Mouse (Mus musculus) thymus, postnatal 0 days (tissue): ENCODE measurements around the gene Wdr34. TPM values are rescaled to one million over a fixed set of nuclear protein-coding genes. Genes with fewer than 3 reads are reported as not detected.

Source experiments
- DNase-seq: peaks from one replicate; pipeline ENCODE4 v3.0.0-alpha.2; 2015; ENCODE audit warnings: low spot score
- polyA plus RNA-seq: library from polyadenylated mRNA; unstranded; fragments of >200 nt; fragmentation: Nextera tagmentation; extraction: Ambion mirVana; gene quantifications from 2 replicates; pipeline ENCODE4 v1.2.1, GENCODE M21; 2015

Wdr34 gene
- polyA plus RNA-seq: 13.6 and 15.4 TPM in 2 replicates

DNA sequence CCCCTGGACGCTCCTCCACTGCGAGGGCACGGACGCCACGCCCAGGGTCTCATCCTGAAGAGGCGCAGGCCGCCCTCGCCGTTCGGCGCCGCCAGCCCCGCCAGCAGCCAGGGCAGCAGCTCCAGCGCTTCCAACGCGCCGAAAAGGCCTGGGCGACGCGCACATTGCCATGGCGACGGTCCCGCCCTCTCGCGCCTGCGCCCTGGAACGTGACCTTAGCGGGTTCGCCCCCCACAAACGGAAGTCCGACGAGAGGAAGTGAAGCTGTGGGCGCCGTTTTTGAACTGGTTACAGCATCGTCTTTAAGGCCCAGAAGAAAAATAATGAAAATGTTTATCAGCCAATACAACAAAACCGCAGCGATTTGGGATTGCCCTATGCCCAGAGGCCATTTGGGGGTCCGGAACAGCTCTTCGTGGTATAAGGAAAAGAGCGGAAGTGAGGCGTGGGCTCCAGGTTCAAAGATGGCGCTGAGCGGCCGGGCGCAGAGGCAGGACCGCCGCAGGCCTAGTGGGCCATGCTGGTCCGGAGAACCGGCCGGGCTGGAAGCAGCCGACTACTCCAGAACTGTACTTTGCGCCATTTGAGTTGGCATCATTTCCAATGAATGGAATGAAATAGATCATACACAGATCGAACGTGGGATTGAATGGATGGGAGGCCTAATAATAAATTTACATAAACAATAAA, at the start of gene Wdr34:
Gene Wdr34, minus strand, starts transcription at position 183 of the 690 bp plus-strand sequence.
- DNase-seq: peak; percentile 97

DNA sequence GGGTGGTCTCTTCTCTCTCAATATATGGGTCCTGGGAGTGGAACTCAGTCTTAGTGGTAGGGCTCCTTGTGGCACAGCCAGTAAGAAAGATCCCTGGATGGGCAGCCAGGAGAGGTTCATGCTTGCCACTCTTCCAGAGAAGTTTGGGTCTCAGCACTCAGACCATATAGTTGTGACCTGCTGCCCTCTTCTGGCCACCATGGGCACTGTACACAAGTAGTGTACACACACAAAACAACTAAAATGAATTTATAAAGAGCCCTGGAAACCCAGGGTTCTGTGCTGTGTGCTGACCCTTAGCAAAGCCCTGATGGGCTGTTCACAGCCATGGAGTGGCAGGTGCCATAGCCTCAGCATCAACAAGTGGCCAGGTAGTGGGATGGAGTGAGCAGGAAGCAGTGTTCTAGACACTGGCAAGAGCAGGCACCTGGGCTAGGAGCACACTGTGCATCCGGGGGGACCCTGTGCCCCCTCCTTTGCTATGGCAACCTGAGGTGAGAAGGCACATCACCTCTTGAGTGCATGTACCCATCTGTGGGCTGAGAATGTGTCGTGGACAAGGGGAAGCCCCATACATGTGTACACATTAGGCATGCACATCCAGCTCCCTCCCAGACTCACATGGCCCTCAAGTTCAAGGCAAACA, 47.3 kb upstream of the Wdr34 start:
- DNase-seq: peak; percentile 58

DNA sequence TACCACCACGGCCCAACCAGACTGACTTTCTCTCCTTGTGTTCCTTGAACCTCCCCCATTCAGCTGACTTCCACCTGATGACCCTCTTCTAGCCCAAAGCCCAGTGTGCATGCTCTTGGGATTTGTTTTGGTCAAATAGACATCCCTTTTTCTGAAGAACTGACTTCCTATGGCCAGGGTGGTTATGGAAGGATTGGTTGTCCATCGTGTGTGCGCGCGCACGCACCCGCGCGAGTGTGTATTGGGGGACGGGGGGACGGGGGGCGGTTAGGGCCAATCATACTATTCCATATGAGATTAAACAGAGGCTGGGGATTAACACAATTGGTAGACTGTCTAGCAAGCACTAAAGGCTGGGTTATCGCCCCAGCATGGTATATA, 45.5 kb upstream of the Wdr34 start:
- DNase-seq: no peak

DNA sequence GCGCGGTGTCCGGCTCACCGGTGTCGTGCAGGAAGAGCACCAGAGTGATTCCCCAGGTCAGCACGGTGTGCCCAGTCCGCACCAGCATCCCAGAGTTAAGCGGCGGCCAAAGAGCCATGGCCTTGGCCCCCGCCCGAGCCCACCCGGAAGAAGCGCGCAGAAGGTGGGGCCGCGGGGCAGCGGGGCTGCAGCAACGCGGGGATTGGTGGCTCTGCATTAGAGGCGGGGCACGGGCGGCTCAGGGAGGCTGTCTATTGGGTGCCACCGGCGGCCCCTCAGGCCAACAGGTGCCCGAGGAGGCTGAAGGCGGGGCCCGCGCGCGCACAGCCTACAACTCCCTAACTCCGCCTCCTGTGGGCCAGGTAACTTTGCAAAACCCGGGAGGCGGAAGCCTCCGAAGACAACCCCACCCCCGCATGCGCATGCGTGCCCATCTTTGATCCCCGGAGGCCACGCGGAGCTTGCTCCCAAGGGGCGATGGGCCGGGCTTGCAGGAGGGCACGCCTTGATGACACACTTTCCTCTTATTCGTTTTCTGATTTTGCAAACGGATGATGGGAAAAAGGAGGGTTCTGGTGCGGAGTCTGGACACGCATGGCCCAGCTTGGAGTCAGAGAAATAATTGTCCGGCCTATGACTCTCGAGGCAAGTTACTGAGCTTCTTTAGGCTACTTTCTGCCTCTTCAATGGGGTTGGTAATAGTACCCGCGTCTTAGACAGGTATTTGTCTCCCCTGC, 45.0 kb upstream of the Wdr34 start, which contains the start of gene Zdhhc12:
Gene Zdhhc12, minus strand, starts transcription at position 178 of the 737 bp plus-strand sequence.
- peak; percentile 100 for DNase-seq

DNA sequence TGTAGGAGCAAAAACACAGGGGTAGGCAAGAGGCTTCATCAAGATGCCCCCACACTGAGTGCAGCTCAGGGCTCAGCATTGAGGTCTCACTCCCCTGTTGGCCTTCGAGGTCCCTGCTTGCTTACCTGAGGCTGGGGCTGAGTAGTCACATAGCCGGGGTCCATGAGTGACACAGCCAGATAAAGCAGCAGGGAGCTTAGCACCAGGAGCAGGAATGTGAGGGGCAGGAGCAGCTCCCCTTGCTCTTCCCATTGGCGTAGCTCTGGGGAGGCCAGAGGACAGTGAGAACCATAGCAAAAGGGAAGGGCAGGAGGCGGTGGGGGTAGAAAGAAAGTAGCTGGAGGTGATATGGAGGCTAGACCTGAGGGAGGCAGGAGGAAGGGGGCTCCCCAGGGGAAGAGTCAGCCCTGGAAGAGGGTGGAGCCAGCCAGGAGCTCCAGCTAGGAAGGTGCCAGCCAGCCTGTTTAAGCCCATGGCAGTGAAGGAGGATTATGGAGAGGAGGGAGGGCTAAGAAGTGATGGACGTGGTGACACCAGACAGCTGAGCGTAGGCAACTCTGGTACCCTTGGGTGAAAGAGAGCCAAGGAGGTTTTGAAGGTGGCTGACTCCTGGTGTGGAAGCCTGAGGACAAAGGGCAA, 43.7 kb upstream of the Wdr34 start:
- DNase-seq: no peak

DNA sequence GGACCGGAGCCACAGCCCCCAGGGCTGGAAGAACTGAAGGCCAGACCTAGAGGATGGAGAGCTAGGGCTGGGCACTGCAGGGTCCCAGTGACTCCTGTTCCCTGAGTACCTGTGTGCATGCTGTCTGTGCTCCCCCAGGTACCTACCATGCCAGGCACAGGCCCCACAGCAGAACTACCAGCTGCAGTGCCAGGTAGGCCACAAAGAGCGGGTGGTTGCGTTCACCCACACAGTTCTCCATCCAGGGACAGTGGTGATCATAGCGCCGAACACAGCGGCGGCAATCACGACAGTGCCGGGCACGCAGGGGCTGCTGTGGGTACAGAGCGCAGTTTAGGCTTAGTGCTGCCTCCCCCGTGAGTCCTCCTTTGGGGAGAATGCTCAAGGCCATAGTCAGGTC, 42.8 kb upstream of the Wdr34 start:
- no peak for DNase-seq

DNA sequence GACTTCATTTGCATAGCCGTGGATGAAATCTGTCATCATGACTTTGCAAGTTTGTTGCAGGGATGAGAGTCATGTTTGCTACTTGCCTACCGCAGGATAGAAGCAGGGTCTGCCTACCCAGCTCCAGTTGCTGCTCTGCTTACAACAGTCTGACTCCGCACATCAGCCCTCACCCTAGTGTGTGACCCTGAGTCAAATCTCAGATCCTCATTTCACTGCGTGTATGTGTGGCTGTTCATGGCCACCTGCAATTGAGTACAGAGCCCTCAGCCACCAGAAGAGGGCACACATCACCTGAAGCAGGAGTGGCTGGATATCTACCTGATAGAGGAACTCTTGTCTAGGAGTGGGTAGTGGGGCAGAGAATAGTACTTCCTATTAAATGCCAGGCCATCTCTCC, 38.6 kb upstream of the Wdr34 start:
- DNase-seq: no peak

DNA sequence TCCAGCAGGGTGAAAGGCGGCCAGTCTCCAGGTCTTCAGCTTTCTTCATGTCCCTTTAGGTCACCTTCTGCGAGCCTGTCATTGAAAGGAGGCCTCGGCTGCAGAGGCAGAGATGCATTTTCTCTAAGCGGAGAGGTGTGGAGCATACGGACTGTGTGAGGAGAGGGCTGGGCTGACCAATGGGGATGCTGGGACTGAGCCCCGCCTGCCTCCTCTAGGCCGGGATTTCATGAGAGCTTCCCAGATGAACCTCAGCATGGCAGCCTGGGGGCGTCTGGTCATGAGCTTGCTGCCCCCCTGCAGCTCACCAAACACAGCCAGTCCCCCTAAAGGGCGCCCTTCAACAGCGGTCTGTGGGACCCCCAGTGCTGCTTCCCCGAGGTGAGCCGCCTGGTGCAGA, 36.0 kb upstream of the Wdr34 start:
- DNase-seq: no peak

DNA sequence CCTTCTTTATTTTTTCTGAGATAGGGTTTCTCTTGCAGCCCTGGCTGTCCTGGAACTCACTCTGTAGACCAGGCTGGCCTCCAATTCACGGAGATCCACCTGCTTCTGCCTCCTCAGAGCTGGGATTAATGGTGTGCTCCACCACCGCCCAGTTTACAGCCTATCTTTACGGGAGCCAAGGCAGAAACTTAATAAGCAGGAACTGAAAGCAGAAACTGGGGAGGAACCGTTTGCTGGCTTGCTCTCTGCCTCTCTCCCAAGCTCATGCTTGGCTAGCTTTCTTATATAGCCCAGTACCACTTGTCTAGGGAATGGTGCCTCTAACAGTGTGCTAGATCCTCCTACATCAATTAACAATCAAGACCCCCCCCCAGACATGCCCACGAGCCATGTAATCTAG, 35.4 kb upstream of the Wdr34 start:
- no peak for DNase-seq

DNA sequence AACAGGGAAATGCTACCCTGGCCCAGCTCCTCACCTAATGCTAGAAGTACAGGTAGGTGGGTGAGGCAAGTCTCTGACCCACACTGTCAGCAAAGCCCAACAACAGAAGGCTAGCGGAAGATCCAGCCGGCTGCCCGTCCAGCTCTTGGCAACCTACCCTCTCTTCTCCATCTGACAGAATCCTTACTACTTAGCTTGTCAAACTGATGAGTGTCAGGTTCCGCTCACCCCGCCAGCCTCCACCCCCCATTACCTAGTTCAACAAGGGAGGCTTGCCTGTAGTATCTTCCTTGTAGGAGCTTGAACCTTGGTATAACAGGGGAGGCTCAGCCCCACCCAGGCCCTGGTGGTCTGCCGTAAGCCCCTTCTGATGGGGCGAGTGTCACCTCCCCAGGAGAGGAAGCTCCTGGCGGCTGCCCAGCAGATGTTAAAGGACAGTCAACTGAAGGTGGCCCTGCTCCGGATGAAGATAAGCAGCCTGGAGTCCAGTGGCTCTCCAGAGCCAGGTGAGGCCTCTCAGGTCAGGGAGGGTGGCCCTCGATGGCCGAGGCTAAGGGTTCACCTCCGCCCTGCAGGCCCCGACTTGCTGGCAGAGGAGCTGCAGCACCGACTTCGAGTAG, 31.6 kb upstream of the Wdr34 start:
- DNase-seq: no peak

DNA sequence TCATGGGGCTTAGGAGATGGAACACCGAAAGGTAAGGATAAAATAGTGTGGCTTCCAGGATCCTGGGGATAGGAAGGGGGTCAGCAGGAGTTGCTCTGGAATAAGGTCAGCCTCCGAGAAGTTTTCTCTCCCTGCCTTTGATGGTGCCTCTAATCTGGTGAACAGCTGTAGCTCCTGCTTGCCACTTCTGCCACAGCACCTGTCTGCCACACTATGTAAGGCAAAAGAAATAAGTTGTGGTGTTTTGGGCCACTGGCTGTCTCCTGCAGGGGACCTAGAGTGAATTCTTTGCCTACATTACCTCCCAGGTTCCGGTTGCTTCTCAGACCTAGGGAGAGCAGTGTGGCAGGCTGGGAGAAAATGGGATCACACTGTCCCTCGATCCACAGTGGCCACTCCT, 30.1 kb upstream of the Wdr34 start:
- DNase-seq: peak; percentile 31

DNA sequence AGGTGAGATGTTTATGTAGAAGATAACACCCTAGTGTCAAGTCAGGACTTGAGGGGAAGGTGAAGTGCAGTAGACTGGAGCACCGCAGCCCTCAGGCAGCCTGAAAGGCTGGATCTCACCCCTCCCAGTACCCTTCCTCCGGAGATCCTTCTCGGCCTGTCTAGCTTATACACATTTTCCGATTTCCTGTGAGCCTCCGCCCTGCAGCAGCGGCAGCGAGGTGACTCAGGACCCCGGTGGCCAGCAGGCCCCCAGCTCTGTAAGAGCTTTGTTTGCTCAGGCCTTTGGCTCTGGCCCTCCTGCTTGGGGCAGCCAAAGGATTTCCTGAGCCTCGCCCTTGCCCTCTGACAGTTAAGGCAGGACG, 29.6 kb upstream of the Wdr34 start:
- DNase-seq: no peak

DNA sequence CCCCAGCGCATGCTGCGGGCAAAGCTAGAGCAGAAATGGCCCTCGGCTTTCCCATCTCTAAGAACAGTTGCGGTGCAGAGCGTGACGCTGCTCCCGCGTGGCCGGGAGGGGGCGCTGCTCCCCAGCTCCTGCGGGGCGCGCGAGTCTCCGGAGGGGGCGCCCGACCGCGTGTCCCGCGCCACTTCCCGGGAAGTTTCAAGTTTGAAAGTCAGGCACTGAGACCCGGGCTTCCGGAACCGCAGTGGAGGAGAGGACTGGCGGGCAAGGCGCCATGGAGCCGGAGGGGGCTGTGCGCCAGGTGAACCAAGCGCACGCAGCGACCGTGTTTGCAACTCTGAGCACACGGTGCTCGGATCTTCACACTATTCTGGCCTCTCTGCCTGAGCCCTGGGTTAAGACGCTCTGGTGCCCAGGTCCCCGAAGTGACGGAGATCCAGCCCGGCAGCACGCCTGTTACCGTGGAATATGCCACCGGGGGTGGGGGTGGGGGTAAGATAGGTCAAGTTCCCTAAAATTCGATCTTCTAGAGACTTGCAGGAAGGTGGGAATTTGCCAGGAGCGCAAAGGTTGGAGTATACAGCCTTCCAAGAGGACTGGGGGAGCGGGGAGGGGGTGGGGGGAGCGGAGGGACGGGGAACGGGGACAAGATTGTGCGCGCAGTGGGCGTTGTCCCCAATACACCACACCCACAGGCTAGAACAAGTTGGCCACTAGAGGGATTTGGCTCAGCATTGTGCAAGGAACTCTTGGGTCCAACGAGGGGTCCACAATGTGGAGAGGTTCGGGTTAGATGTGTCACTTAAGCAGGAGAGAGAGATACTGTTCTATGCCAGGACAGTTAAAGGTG, 29.0 kb upstream of the Wdr34 start, which contains the start of gene Pkn3:
Gene Pkn3, plus strand, starts transcription at position 183 of the 847 bp plus-strand sequence.
- peak; percentile 85 for DNase-seq

DNA sequence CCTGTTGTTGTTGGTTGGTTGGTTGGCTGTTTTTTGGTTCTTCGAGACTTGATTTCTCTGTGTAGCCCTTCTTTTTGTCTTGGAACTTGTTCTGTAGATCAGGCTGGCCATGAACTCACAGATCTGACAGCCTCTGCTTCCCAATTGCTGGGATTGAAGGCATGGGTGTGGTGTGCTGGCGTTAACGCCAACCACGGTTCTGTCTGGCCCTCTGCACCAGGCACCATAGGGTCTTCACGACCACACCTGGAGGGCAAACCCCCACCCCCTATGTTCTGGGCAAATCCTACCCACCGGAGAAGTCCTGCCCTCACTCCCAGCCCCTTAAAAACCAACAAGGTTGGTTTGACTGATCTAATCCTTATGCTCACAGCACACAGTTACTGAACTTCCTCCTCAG, 28.3 kb upstream of the Wdr34 start:
- no peak for DNase-seq

DNA sequence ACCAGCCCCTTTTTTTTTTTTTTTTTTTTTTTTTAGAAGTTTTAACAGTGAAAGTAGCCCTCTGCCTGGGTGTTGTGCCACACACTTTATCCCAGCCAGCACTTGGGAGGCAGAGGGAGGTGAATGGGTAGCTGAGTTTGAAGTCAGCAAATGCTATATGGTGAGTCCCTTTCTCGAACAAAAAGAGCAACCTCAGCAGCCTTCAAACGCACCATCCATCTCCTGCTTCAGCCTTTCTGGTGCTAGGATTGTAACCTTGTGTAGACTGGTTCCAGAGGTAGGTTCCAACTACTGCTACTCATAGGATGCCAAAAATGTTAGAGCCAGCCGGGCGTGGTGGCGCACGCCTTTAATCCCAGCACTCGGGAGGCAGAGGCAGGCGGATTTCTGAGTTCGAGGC, 27.8 kb upstream of the Wdr34 start:
- DNase-seq: no peak

DNA sequence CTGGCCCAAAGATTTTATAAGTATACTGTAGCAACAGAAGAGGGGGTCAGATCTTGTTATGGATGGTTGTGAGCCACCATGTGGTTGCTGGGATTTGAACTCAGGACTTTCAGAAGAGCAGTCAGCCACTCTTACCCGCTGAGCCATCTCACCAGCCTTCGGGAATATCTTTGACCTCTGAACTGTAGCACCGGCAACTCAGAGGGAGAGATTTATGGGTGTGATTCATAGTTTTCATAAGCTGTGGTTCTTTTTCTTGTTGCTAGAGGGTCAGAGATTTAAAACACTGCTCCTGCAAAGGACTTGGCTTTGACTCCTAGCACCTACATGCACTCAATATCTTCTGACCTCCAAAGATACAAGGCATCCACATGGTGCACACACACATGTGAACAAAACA, 26.9 kb upstream of the Wdr34 start:
- no peak for DNase-seq

DNA sequence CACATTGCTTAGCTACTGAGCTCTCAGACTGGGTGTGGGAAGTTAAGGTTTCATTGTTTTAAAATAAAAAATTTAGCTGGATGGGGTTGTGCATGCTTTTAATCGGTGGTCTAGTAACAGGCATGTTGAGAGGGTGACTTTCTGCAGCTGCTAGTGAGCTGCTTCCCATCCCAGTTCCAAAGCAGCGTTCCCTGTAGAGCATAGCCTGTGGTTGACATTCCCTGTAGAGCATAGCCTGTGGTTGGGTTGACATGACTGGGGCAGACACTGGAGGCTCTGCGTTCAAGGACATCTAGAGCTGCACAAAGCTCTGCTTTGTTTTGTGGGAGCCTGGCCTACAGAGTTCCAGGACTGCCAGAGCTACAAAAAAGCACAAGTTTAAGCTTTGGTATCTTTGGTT, 24.6 kb upstream of the Wdr34 start:
- DNase-seq: no peak

DNA sequence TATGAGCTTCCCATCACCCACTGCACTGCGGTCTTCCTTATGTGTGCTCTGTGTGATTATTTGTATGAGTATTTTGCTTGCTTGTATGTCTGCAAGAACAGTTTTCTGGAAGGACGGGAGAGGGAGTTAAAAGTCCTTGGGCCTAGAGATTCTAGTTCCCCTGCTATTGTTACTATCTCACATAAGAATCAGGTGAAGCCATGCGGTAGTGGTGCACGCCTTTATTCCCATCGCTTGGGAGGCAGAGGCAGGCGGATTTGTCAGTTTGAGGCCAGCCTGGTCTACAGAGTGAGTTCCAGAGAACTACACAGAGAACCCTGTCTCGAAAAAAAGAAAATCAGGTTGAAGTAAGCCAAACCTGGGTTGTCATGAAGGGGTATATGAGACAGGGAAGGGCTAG, 24.2 kb upstream of the Wdr34 start:
- no peak for DNase-seq

DNA sequence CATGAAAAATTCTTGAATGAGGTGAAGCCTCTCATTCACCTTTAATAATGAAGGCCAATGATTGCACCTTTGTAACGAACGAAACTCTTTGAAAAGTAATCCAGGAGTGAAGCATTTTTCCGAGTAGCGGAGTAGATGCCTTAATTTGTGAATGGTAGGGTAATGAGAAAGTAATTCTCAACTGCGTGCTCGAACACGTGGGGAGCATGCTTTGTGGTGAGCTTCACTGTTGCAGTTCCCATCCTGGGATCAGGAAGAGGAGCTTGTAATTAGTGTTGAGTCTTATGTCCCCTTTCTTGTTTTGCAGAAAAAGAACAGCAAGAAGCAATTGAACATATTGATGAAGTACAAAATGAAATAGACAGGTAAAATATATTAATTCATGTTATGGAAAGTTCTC, 19.3 kb upstream of the Wdr34 start:
- no peak for DNase-seq

DNA sequence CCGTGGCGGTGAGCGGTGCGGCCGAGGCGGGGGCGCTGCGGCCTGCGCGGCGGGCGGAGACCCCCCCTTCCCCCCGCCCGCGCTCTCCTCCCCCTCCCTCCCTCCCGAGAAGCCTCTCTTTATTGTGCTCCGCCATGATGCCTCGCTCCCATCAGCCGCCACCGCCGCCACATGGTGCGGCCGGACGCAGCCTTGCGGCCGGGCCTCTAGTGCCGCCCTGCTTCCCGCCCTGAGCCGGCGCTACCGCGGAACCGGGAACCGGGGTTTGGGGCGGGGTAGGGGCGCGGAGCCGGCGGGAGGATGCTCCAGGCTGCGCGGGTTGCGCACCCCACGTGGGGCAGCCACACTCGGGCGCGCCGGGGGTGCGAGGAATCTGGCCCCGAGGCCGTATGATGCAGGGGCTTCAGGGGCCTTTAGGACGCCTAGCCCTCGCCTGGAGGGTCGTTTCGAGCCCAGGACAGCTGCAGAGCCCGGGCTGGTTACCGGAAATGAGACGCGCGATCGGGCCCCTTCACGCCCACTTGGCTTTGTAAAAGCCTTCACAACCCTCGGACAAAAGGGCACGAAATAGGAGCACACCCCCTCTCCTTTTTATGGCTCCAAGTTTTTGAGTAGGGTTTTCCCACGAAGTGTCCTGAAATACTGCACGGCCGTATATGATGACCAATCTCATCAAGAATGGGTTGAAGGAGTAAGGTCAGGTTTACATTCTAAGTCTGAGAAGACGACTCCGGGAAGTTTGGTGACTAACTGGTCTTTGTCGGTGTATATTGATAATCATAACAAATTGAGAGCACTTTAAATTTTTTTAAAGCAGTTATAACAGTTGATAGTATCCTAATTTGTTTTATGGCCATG, 18.6 kb upstream of the Wdr34 start:
- DNase-seq: peak; percentile 55
